Mouse (Mus musculus) WW6 (cell line): ENCODE data around the gene Stox2.
A peak's percentile ranks its signal among the peaks of the same experiment; 100 is the strongest.
"Not testable (repeated sequence)": the region's sequence is repeated elsewhere in the genome, so short reads cannot be mapped to it uniquely, and the experiment has no call there.

Source experiments
- DNase-seq: peaks from one replicate; pipeline ENCODE4 v3.0.0-alpha.2; 2013; ENCODE audit warnings: low read depth, low spot score

Gene Stox2

GRCm38 (mm10) chr8:47446312-47447046 is at the start of gene Stox2:
TSS of gene Stox2 (minus strand) at chr8:47446362.
- no peak for DNase-seq

GRCm38 (mm10) chr8:47495428-47495827 is 49.3 kb upstream of the Stox2 start:
- no peak for DNase-seq

GRCm38 (mm10) chr8:47494602-47495153 is 48.5 kb upstream of the Stox2 start:
- DNase-seq = no peak

GRCm38 (mm10) chr8:47493106-47493505 is 46.9 kb upstream of the Stox2 start:
- DNase-seq = no peak

- no peak for DNase-seq
Observed at GRCm38 (mm10) chr8:47487231-47487630, 41.1 kb upstream of the Stox2 start.

- no peak for DNase-seq
Observed at GRCm38 (mm10) chr8:47482354-47483071, 36.4 kb upstream of the Stox2 start.

GRCm38 (mm10) chr8:47480039-47480438 is 33.9 kb upstream of the Stox2 start:
- DNase-seq = no peak

- DNase-seq = no peak
Observed at GRCm38 (mm10) chr8:47461650-47462049, 15.5 kb upstream of the Stox2 start.

DNA sequence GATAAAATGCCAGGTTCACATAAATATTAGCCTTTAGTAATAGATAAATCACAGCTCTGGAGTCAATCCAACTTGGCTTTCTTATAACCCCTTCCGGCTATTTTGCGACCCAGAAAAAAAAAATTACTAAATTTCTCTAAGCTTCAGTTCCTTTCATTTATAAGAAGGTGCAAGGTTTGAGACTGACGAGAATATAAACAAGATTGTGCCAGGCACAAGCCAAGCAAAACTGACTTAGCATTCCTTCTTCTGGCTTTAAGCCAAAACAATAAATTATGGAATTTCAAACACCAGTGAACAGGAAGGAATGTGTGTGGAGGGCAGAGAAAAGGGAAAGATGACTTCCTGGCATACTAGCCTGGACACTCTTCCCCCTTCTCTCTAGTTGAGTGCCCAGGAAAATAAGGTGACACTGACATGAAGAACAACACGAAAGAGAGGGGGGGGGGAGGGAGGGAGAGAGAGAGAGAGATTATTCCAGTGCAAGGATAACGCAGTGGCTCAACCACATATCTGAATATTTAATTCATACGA is 13.1 kb upstream of the Stox2 start:
- DNase-seq = no peak

DNA sequence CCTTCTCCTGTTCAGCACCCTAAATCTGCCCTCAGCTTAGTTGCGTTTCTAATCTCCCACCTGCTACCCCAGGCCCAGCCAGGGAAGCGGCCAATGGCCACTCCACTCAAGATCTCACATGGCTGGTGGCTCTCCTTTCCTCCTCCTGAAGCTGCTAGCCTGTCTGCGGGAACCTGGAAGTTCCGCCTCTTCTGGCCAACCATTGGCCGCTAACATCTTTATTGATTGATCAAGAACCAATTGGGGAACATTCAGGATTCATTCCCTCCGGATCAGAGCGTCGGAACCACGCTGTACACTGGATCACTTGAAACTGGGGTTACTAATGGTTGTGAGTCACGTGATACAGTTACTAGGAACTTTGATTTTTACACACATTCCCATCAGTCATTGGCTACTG is 12.4 kb upstream of the Stox2 start:
- DNase-seq = no peak

- DNase-seq = not testable (repeated sequence)
Observed at GRCm38 (mm10) chr8:47449211-47449610, 3.0 kb upstream of the Stox2 start.

DNA sequence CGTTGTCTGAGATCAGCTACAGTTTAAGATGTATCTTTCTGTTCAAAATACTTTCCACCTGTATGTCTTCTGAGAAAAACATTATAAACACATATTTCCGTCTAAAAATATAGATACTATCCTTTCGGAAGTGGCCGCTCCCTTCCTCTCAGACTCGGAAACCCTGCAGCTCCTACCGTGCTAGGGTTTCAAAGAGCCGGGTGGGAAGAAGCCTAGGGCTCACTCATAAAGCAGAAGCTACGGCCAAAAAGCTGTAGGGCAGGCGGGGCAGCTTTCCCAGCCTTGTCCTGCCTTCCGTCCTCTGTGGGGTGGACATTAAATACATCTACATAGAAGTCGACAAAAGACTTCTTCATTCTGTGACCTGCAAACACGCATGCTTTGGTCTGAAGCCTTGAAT is 6.9 kb downstream of the Stox2 start:
- no peak for DNase-seq

- no peak for DNase-seq
Observed at GRCm38 (mm10) chr8:47437976-47438375, 8.2 kb downstream of the Stox2 start.

DNA sequence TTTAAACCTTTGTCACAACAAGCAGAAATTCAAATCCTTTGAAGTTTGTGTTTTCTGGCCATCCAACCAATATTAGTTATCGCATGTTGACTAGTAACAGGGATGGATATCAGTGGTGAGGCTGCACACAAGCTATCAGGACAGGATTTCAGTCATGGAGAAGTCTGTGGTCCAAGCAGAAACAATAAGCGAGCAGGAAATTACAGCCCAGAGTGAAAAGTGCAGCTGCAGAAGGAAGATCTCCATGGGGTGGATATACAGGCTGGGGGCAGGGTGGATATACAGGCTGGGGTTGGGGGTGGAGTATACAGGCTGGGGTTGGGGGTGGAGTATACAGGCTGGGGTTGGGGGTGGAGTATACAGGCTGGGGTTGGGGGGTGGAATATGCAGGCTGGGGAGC is 10.3 kb downstream of the Stox2 start:
- DNase-seq = no peak

- no peak for DNase-seq
Observed at GRCm38 (mm10) chr8:47435412-47435811, 10.8 kb downstream of the Stox2 start.

DNA sequence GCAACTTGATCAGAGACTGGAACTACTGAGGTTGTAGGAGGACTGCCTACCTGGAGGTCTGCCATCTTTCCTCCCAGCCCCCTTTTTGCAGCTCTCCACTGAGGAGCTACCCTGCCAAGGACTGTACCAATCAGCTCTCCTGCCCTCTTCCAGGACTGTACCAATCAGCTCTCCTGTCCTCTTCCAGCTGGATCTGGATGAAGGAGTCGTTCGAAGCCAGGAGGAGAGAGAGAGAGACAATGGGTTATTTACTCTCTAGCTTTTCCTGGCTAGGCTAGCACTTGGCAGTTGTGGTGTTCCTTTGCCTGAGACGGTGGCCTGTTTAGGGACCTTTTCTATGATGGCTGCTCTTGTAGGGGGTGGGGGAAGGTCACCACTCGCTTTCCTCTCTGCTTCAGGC is 14.9 kb downstream of the Stox2 start:
- no peak for DNase-seq

- DNase-seq = not testable (repeated sequence)
Observed at GRCm38 (mm10) chr8:47414258-47414525, 32.0 kb downstream of the Stox2 start.

DNA sequence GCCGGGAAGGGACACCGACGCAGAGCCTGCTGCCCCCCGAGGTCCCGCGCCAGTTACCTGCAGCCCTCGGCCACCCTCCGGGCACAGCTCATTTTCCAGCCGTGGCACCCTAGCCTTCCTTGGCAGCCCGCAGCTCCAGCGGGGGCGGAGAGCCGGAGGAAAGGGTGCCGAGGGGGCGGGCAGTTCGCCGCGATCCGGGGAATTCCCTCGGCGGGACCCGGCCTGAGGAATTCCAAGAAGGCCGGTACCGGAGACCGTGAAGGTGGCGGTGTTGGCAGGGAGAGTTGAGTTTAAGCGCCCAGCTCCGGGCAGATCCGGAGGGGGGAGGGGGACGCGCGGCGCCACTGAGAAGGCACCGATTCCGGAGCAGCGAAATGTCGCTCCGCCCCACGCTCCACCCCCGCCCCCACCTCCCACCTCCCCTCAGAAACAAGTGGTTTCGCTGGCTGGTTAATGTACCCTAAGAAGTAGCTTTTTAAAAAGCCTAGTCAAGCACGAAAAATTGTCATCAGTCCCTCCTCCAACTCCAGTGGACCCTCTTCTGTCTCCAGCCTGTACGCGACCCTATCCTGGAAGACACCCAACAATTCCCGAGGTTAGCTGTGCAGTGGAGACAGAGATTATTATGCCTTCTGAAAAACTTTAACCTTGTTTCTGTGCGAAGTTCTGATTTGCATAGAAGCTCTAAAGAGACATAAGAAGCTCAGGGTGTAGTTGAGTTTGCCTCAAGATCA is 32.5 kb downstream of the Stox2 start:
- DNase-seq = no peak

DNA sequence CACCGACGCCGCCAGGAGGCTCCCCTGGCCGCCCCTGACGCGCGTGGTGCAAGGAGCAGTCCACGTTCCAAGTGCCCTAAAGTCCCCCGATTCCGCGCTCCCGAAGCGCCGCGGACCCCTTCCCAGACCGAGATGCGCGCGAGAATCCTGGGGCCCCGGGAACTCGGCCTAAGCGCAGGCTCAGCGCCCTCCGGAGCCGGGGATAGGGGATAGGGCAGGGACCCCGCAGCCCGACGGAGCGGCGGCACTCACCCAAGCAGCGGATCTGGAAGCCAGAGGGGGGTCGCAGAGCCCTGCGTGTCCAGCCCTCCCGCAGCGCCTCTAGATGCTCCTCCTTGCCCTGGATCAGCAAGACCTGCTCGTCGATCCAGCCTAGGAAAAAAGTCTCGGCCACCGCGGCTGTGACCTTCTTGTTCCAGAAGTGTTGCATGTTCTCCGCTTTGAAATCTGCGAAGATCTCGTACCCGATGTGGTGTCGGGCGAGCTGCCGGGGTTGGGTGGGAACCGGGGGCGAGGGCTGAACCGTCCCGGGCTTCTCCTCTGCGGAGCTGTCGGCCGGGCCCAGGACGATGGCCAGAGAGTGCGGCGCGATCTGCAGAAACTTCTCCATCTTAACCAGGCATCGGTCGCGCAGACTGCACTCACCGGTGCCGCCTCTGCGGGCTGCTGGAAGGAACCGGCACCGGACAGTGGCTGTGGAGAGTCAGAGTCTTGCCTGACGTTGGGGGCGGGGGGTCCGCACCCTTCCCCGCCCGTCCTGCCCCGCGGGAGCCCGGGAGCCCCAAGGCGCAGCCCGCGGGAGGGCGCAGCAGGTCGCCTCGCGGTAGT is 33.3 kb downstream of the Stox2 start:
- DNase-seq = peak; percentile 45

GRCm38 (mm10) chr8:47411994-47412695 is 34.0 kb downstream of the Stox2 start:
- DNase-seq = no peak

DNA sequence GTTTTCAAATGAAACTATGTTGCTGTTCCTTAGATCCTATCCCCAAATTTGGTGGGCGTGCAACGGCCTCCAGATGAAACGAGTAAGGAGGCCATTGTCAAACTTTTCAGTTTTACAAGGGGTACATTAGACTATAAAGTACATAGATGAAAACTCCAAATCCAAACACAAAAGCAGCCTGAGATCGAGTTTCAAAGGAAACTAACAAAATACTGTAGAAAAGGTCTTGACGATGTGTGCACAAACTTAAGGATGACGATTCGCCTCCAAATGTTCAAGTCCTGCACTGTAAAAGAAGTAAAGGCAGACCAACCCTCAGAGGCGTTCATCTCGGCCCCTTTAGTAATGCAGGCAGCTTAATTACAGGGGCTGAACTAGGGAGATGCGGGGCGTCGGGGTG is 34.8 kb downstream of the Stox2 start:
- no peak for DNase-seq
